Mouse (Mus musculus) gastrocnemius, postnatal 14 days (tissue): ENCODE measurements around the gene Lrp5. TPM values are rescaled to one million over a fixed set of nuclear protein-coding genes. Genes with fewer than 3 reads are reported as not detected.

Experiments
- DNase-seq: peaks from one replicate; pipeline ENCODE4 v3.0.0; 2021; ENCODE audit warnings: mixed read lengths
- intact Hi-C: fragments of 180-260 bp; cut with DNase I; formaldehyde crosslinking; loops from one replicate; pipeline ENCODE4 v1.15.1; 2025; ENCODE audit warnings: low total_unique reads
- total RNA-seq, 2 experiments: library from RNA; stranded (reverse); gene quantifications; 2 replicates each; pipeline ENCODE4 v1.2.3; 2021

Lrp5 gene
- total RNA-seq, 2 experiments from 2014 or later, result 33.0 to 39.3 TPM

DNA sequence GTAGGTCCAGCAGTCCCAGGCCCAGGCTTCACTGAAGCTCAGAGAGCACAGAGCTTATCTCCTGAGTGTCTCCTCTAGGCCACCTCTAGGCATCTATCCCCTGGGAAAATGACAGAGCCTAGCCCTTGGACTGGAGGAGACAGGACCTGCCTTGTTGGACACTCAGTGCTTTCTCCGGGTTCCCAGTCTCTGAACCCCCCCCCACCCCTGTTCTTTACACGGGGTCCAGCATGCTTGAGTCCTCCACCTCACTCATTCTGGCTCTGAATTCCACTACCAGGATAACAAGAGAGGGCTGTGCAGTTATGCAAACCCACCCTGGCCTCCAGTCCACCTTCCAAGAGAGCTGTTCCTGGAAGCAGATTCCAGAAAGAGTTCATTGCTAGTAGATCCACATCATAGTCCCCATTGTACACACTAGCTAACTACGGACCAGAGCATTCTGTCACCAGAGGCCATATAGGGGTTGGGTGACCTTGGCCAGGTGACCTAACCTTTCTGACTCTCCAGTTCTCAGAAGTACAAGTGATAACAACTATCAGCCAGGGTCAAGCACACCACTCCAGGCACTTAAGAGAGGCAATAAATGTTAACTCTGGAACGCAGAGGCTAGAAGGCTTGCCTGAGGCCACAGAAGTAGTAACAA, 109.0 kb downstream of the Lrp5 start:
- DNase-seq, result no peak
- intact Hi-C loops, result no loop called here

DNA sequence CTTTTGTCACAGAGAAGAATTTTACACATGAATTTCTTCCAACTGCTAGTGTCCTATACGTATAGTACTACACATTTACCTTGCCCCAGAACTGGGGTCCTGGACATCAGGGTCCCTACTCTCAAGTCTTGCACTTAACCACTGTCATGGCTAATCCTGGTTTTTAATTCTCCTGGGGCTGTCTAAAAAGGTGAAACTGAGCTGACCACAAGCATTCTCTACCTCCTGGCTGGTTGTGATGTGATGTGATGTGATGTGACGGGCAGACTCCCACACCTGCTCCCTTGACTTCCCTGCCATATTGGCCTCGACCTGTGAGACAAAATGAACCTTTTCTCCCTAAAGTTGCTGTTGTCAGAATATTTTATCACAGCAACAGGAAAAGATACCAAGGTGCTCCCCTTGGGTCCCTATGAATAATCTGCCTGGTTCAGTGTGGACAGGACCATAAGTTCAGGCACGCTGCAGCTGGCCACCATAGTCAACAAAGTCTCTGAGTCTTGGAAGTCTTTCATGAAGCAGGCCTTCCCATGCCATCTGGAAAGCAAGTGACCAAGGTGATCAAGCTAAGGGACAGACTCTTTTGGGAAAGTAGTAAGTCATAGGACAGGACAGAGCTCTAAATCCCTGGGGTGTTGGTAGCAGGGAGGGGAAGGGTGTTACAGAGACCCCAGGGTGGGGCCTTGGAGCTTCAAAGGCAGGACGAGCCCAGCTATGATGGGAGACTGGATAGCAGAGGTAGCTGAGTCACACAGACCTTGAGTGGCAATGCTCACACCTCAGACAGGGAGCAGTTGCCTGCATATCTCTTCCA, 109.7 kb downstream of the Lrp5 start:
- intact Hi-C loops, result no loop called here
- DNase-seq, result no peak

DNA sequence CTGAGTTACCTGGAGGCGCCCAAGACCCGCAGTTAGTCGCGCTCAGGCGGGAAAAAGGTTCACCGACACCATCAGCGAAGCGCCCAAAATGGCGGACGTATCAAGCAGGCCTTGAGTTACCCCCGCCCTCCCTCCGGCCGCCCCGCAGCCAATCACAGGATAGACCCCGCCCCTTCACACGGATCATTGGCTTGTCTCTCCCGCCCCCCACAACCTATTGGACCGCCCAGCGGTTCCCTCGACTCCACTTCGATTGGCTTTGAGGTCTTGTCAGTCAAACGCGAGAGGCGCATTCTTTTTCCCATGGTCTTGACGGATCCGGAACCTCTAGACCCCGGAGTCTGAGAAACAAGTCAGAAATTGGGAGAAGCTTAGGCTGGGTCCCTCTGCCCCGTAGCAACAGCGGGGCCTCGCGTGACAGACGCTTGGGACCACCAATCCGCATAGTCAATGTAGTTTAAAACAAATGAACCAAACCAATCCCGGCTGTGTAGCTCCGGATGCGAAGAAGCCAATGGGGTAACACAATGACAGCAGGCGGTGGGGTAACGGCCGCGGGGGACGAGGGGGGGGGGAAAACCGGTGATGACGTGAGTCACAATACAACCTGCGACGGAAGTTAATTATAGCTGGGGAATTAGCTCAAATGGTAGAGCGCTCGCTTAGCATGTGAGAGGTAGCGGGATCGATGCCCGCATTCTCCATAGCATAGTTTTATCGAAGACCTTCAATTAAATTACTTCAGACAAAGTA, 110.6 kb downstream of the Lrp5 start, which contains the start of gene Ppp6r3:
Gene Ppp6r3 (minus strand): TSS at position 118 of the 753 bp plus-strand sequence.
- intact Hi-C loops, result no loop called here

DNA sequence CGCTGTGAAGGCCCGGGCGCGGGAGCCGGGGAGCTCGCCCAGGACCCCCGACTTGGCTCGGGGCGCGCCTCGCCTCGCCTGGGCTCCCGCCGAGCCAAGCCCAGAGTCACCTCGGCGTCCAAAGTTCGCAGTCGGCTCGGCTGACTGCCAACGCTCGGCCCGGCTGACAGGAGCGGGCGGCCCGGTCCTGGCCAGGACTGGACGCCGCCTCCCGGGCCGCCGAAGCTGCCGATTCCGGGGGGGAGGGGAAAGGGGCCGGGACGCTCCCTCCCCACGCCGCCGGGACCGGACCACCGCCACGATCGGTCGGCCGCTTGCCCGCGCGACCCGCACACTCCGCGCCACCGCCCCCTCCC, 111.1 kb downstream of the Lrp5 start:
- DNase-seq, result peak; percentile 86
- intact Hi-C loops, result no loop called here

More for the DNA sequence above, 110.6 kb downstream of the Lrp5 start, which contains the start of gene Ppp6r3:
- peak; percentile 99 for DNase-seq

DNA sequence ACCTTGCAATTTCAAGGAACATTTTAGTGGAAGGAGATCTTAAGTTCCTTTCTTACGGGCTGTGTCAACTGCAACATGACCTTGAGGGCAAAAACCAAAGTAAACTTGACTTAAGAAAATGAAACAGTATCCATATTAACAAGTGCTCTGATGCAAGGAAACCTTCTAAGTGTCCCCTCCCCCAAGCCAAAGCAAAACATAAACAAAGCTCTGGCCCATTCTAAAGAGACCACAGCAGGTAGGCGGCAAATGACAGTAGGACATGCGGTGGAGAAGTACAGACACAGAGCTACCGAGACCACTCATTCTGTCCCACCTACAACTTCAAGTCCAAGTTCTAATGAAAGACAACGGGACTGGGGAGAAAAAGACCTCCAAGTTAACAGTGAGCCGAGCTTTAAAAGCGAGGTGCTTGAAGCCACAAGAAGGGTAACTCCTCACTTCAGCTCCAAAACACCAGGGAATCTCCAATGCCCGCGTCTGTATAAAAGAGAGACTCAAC, 111.7 kb downstream of the Lrp5 start:
- intact Hi-C loops, result no loop called here
- DNase-seq, result no peak

DNA sequence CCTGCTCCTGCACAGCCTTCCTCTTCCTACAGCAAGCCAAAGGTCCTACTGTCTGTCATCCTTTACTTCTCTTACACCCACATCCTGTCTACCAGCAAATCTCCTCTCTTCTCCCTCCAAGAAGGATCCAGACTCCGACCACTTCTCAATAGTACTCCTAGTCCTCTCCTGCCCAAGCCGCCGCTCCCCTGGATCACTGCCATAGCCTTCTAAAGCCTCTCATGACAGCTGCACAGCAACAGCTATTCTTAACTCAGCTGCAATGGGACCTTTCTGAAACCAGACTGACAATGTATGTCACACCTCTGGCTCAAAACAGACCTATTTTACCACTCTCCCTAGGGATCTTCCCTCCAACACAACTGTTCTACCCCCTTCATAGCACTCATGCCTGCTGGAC, 122.1 kb downstream of the Lrp5 start:
- peak; percentile 61 for DNase-seq
- intact Hi-C loops, result no loop called here

DNA sequence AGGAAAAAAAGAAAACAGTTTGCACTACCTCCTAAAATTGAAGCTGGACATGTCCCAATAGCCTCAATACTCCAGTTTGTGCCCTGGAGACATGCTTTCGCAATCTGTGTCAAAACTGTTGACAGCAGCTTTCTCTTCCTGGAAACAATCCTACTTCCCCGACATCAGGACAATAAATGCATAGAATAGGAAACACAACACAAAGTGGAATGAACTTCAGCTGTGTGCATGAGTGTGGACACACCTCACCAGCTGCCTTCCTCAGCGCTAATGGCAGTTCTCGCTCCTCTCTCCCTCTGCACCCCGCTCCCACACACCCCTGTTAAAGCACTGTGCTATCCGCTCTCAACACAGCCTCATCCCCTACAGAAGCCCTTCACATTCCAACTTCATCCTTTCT, 123.6 kb downstream of the Lrp5 start:
- no peak for DNase-seq
- intact Hi-C loops, result no loop called here

DNA sequence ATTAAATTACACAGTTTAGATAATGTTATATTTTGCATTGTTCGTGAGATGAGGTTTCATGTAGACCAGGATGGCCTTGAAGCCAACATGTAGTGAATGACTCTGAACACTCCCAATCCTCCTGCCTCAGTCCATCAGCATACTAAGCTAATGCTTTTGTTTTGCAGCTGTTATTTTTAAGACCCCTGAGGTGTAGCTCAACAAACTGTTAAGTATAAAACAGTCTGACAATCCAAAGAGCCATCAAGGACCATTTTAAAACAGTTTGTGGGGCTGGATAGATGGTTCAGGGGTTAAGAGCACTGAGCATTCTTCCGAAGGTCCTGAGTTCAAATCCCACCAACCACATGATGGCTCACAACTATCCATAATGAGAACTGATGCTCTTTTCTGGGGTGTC, 124.1 kb downstream of the Lrp5 start:
- no peak for DNase-seq

DNA sequence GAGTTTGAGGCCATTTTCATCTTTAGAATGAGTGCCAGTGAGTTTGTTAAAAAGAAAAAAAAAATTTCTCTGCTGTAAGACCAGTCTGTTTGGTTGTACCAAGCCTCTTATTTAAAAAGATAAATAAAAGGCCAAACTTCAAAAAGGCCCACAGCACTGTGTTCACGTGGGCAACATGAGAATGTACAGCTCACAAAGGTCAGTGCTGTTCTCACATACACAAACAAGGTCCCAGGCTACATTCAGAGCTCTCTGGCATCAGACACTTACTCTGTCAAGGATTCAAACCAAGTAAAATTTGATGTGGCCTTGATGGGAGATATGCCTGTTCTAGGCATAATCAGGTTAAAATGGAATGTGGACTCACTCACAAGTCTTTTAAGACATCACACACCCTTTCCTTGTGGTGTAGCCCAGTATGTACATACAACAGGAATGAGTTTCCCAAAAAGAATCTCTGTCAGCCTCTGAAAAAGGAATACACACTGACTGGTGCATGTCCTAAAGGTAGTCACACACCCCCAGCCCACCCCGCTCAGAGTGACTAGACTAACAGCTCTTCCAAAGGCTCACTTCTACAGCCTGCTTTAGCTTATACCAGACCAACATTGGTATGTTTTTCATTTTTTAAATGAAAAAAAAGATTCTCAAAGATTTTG, 130.1 kb downstream of the Lrp5 start:
- intact Hi-C loops, result no loop called here
- DNase-seq, result no peak

More for the DNA sequence above, 124.1 kb downstream of the Lrp5 start:
- intact Hi-C loops, result no loop called here

DNA sequence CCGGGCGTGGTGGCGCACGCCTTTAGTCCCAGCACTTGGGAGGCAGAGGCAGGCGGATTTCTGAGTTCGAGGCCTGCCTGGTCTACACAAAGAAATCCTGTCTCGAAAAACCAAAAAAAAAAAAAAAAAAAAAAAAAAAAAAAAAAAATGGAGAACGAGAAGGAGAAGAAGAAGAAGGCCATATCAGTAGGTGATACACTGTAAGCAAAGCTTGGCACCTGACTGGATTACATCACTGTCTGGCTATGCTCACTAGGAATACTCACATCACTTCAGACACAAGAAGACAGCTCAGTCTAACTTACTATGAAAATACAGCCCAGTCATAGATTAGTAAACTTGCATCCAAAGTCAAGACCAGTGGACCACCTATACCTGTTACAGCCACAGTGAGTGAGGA, 131.6 kb downstream of the Lrp5 start:
- intact Hi-C loops, result no loop called here

DNA sequence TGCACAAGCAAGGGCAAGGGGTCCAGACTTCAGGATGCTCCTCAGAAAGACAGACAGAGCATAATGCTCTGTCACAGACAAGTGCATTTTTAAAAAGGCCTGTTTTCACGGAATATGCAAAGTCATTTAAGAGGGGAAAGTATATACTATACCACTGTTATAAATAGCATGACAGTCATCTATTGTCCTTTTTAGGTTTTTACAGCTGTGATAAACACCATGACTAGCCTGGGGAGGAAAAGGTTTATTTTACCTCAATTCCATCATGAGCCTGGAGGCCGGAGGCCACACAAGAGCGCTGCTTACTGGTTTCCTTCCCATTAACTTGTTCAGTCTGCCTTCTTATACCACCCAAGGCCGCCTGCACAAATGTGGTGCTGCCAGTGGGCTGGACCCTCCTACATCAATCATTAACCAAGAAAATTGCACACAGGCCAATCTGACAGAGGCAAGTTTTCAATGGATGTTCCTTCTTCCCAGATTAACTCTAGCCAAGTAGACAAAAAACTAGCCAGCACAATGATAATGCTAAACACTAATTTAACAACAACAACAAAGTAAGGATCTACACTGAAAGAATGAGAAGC, 134.7 kb downstream of the Lrp5 start:
- intact Hi-C loops, result no loop called here
- no peak for DNase-seq

More for the DNA sequence above, 131.6 kb downstream of the Lrp5 start:
- no peak for DNase-seq

DNA sequence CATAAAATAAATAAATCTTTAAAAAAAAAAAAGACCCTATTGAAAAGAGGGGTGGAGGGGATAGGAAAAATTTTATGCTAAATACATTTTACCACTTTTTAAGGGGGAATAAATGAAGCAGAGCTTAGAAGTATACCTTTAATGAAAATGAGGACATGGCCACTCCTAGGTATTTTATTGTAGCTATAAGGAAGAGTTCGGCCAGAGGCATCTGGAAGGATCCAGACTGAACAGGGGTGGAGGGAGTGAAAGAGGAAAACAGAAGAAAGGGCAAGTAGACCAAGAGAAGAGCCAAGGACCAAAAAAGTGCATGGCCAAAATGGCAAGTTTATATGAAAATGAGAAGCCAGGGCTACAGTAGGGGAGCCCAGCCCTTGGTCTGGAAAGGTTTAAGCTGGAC, 136.3 kb downstream of the Lrp5 start:
- no peak for DNase-seq
- intact Hi-C loops, result no loop called here

DNA sequence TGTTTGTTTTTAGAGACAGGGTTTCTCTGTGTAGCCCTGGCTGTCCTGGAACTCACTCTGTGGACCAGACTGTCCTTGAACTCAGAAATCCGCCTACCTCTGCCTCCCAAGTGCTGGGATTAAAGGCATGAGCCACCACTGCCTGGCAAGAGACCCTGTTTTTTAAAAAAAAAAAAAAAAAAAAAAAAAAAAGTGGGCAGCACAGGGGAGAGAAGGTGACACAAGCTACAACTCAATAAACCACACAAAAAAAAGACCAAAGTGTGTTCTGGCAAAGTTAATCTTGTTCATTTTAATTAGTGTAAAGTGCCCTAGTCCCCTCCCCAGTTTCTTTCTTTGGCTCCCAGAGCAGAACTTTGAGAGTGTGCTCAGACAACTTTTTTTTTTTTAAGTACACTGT, 137.1 kb downstream of the Lrp5 start:
- intact Hi-C loops, result no loop called here

DNA sequence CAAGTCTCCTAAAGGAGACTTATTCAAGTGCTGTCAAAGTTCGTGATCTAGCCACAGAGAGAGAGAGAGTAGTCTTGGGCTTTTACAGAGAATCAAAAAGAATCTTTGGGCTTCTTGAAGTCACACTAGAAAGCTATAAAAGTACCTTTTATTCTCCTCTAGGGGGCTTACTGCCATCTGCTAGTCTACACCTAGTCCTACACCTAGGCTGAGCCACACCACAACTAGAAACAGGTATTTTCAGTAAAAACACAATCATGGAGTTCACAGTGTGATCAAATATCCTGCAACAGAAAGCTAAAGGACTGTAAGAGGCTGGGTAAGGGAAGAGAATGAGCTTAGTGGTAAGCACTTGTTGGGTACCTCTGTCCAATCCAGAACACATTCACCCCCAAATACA, 138.1 kb downstream of the Lrp5 start:
- intact Hi-C loops, result no loop called here
- DNase-seq, result no peak

More for the DNA sequence above, 137.1 kb downstream of the Lrp5 start:
- DNase-seq, result no peak

DNA sequence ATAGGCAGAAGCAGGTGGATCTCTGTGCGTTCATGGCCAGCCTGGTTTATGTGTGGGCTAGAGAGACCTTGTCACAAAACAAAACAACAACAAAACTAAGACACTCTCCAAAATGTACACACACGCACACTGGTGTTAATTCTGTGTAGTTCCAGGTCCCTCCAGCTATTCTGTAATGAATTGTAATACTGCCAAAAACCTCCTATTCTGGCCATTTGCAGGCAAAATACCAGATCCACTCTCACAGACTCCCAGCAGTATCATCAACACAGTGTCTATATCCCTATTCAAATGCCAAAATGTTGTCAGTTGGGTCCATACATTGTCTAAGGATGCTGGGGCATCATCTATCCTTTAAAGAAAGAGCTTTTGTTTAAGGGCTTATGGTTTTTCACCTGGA, 141.4 kb downstream of the Lrp5 start:
- DNase-seq, result no peak
- intact Hi-C loops, result no loop called here

DNA sequence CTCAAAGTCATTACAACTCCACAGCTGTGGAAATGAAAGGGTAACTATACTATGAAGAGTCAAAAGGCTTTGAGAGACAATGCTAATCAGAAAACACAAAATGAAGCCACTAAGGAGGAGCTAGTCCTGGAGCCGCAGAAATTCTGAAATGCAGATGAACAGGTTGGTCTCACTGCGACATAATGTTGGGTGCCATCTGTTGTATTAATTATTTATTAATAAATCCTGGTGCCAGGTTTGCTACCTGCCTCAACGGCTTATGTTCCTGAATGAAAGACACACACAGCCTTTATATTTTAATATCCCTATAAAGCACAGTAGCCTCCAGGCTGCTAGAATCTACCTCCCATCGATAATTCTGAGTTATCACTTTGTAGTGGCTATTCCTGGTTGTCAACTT, 143.8 kb downstream of the Lrp5 start:
- intact Hi-C loops, result no loop called here
- DNase-seq, result no peak

DNA sequence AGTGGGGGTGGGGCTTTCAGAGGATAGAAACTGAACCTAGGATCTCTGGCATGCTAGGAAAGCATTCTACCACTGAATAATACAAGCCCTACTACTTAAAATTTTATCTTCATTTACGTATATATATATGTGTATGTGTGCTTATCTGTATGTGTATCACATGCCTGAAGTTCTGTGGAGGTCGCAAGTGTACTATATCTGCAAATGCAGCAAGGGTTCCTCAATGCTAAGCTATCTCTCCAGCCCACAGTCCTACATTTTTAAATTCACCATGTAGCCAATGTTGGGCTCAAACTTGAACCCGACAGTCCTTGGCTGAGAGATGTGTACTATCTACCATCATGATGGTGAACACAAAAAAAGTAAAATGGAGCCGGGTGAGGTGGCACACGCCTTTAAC, 145.4 kb downstream of the Lrp5 start:
- intact Hi-C loops, result no loop called here
- no peak for DNase-seq

DNA sequence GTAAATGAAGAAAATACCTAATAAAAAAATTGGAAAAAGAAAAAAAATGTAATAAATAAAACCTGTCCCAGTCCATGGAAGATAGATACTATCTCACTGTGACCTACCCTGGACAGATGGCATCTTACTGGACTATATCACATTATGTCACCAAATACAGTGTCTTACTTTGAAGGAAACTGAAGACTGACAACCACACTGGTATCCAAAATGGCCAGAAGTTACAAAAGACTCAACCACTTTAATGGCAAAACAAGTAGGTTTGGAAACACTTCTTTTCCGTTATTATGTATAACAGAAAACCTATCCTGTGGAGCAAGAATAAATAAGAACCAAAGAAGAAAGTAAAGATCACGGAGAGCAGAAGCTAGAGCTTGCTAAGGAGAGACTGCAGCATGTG, 146.1 kb downstream of the Lrp5 start:
- intact Hi-C loops, result no loop called here
- no peak for DNase-seq

DNA sequence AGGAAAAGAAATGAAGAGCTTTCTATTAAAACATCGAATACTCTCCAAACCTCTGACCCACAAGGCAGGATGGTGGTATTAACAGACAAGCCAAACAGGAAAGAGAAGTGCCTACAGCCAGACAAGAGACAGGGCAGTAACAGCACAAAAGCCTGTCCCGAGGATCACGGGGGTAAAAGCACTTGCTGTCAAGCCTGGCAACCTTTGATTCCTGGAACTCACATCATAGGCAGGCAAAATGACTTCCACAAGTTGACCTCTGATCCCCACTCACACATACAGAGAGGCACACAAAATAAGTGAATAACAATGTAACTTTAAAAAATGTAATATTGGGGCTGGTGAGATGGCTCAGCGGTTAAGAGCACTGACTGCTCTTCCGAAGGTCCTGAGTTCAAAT, 146.9 kb downstream of the Lrp5 start:
- DNase-seq, result no peak
- intact Hi-C loops, result no loop called here
